Mouse (Mus musculus): ENCODE measurements around the gene Erf. TPM values are rescaled to one million over a fixed set of nuclear protein-coding genes. Genes with fewer than 3 reads are reported as not detected.

The Erf gene
- polyA plus RNA-seq, 1 experiment from 2014 or later, result 7.8 TPM

- peak overlapping the region; percentile 73 for H3K4me2 ChIP-seq (replicated peaks; ENCODE audit: low read depth)
- H3K4me3 ChIP-seq (ENCODE audit: low read depth, low read length), result no peak overlapping the region
- 0 out of 2 replicates have a peak overlapping the region, but pooled peaks have one; percentile 7 for H3K9ac ChIP-seq (ENCODE audit: low read depth, low read length)
- no peak for TF ChIP-seq CTCF (IDR thresholded peaks at IDR 0.05; ENCODE audit: low read depth)
- no peaks in the 10 kb centered on the region for H3K9me3 ChIP-seq (ENCODE audit: control insufficient read depth)
- no peaks in the 10 kb centered on the region for H3K27me3 ChIP-seq (replicated peaks; ENCODE audit: control insufficient read depth, insufficient read depth, low read length)
- H3K27ac ChIP-seq (ENCODE audit: low read depth, low read length), result 0 out of 2 replicates have a peak overlapping the region, but pooled peaks have one; percentile 7
- peaks cover 7% of the 10 kb centered on the region; the same call in 1 of the 2 replicates for H3K4me1 ChIP-seq (replicated peaks; ENCODE audit: control insufficient read depth, insufficient read depth, low read length)
- no peak for ATAC-seq
- H3K36me3 ChIP-seq (ENCODE audit: control insufficient read depth, insufficient read depth), result peaks cover 33% of the 10 kb centered on the region
- WGBS, result 21% methylated on average over 4 of the region's 4 CpGs
Measured at GRCm38 (mm10) chr7:25246759-25247137, 3.8 kb downstream of the Erf start.

DNA sequence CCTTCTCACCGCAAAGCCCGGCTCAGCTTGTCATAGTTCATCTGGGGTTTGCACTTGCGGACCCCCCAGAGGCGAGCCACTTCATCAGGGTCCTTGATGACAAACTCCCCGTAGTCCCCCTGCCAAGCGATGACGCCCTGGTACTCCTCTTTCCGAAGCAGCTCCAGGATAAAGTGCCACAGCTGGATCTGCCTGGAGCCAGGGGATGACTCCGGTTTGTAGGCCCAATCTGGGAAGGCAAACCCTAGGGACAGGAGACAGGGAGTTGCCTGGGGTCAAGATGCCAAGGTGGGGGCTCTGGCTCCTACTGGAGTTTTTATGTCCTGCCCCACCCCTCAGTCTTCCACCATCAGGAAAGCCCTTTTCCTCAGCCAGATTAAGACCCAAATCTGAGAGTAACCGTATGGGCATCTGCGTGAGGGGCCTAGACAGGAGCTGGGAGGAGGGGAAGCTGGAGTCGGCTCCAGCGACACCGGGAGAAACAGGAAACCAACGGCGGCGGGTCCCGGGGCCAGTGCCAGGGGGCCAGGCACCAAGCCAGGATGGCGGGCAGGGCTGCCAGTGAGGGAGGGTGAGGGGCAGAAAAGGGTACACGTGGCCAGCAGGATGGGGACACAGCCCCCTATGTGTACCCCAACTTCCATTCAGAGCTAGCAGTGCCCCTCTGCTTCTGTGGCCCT lies 4.3 kb downstream of the Erf start:
- 48% methylated on average over 20 of the region's 20 CpGs for WGBS
- Histone ChIP-seq H3K4me2 (replicated peaks; ENCODE audit: low read depth) (peak overlapping the region; percentile 73), H3K9me3 (ENCODE audit: control insufficient read depth) (no peaks in the 10 kb centered on the region), H3K36me3 (ENCODE audit: control insufficient read depth, insufficient read depth) (peaks cover 33% of the 10 kb centered on the region), H3K4me1 (replicated peaks; ENCODE audit: control insufficient read depth, insufficient read depth, low read length) (peaks cover 5% of the 10 kb centered on the region; the same call in 1 of the 2 replicates), H3K27me3 (replicated peaks; ENCODE audit: control insufficient read depth, insufficient read depth, low read length) (no peaks in the 10 kb centered on the region), H3K4me3 (ENCODE audit: low read depth, low read length) (no peak overlapping the region), H3K27ac (ENCODE audit: low read depth, low read length) (no peak overlapping the region; the same call in 1 of the 2 replicates), H3K9ac (ENCODE audit: low read depth, low read length) (0 out of 2 replicates have a peak overlapping the region, but pooled peaks have one; percentile 7)
- no peak for ATAC-seq
- no peak for TF ChIP-seq CTCF (IDR thresholded peaks at IDR 0.05; ENCODE audit: low read depth)

- H3K4me1 ChIP-seq (replicated peaks; ENCODE audit: control insufficient read depth, insufficient read depth, low read length), result peaks cover 2% of the 10 kb centered on the region; the same call in 1 of the 2 replicates
- TF ChIP-seq CTCF (IDR thresholded peaks at IDR 0.05; ENCODE audit: low read depth), result no peak
- ATAC-seq, result no peak
- H3K4me2 ChIP-seq (replicated peaks; ENCODE audit: low read depth), result no peak overlapping the region
- WGBS, result 85% methylated on average over 30 of the region's 30 CpGs
- no peak overlapping the region for H3K4me3 ChIP-seq (ENCODE audit: low read depth, low read length)
- H3K27ac ChIP-seq (ENCODE audit: low read depth, low read length), result no peak overlapping the region; the same call in 1 of the 2 replicates
- H3K27me3 ChIP-seq (replicated peaks; ENCODE audit: control insufficient read depth, insufficient read depth, low read length), result no peaks in the 10 kb centered on the region
- peaks cover 33% of the 10 kb centered on the region for H3K36me3 ChIP-seq (ENCODE audit: control insufficient read depth, insufficient read depth)
- no peak overlapping the region for H3K9ac ChIP-seq (ENCODE audit: low read depth, low read length)
- no peaks in the 10 kb centered on the region for H3K9me3 ChIP-seq (ENCODE audit: control insufficient read depth)
Measured at GRCm38 (mm10) chr7:25244562-25245369, 5.8 kb downstream of the Erf start.

DNA sequence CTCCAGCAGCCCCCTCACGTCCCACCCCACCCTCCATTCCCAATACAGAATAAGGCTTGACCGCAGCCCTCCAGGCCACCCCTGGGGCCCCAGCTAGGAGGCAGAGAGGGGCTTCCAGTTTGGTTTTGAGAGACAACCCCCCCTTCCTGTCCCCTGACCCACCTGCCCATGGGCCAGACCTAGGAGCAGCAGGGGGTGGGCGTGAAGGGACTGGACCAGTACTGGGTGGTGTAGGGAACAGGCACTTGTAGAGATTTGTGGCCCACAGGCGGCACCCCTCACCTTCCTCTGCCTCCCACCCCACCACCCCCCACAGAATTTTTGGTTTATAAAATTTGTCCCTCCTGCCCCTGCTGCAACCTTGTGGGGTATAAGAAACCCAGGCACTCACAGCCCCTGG lies 7.2 kb downstream of the Erf start:
- H3K4me1 ChIP-seq (replicated peaks; ENCODE audit: control insufficient read depth, insufficient read depth, low read length), result peaks cover 2% of the 10 kb centered on the region; the same call in 1 of the 2 replicates
- H3K27me3 ChIP-seq (replicated peaks; ENCODE audit: control insufficient read depth, insufficient read depth, low read length), result no peaks in the 10 kb centered on the region
- no peak overlapping the region for H3K4me2 ChIP-seq (replicated peaks; ENCODE audit: low read depth)
- no peak overlapping the region for H3K27ac ChIP-seq (ENCODE audit: low read depth, low read length)
- peaks cover 33% of the 10 kb centered on the region for H3K36me3 ChIP-seq (ENCODE audit: control insufficient read depth, insufficient read depth)
- 94% methylated on average over 4 of the region's 4 CpGs for WGBS
- no peak for TF ChIP-seq CTCF (IDR thresholded peaks at IDR 0.05; ENCODE audit: low read depth)
- H3K9ac ChIP-seq (ENCODE audit: low read depth, low read length), result no peak overlapping the region
- H3K9me3 ChIP-seq (ENCODE audit: control insufficient read depth), result no peaks in the 10 kb centered on the region
- H3K4me3 ChIP-seq (ENCODE audit: low read depth, low read length), result no peak overlapping the region
- ATAC-seq, result no peak

DNA sequence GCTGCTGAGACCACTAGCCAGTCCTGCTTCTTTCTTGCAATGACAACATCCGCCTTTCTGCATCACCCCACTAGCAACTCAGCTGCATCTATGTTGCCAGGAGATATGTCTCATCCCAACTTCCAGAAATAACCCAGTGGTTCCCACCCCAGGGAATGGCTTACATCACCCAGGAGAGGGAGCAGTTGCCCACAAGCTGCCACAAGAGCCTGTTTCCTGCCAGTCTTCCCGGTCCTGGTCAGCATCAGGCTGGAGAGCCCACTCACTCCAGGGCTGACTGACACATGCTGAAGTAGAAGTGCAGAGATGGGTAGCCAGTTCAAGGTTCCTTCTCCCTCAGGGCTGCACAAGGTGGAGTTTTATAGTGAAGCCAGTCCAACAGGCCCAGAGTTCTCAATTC lies 9.5 kb downstream of the Erf start:
- H3K4me2 ChIP-seq (replicated peaks; ENCODE audit: low read depth), result no peak overlapping the region
- no peak overlapping the region for H3K4me3 ChIP-seq (ENCODE audit: low read depth, low read length)
- H3K9ac ChIP-seq (ENCODE audit: low read depth, low read length), result no peak overlapping the region
- H3K4me1 ChIP-seq (replicated peaks; ENCODE audit: control insufficient read depth, insufficient read depth, low read length), result no peaks in the 10 kb centered on the region
- H3K36me3 ChIP-seq (ENCODE audit: control insufficient read depth, insufficient read depth), result peaks cover 29% of the 10 kb centered on the region
- no peaks in the 10 kb centered on the region for H3K27me3 ChIP-seq (replicated peaks; ENCODE audit: control insufficient read depth, insufficient read depth, low read length)
- ATAC-seq, result no peak
- no peak overlapping the region for H3K27ac ChIP-seq (ENCODE audit: low read depth, low read length)
- no peaks in the 10 kb centered on the region for H3K9me3 ChIP-seq (ENCODE audit: control insufficient read depth)
- WGBS, result 21% methylated on average over 2 of the region's 2 CpGs
- TF ChIP-seq CTCF (IDR thresholded peaks at IDR 0.05; ENCODE audit: low read depth), result peak; percentile 87

DNA sequence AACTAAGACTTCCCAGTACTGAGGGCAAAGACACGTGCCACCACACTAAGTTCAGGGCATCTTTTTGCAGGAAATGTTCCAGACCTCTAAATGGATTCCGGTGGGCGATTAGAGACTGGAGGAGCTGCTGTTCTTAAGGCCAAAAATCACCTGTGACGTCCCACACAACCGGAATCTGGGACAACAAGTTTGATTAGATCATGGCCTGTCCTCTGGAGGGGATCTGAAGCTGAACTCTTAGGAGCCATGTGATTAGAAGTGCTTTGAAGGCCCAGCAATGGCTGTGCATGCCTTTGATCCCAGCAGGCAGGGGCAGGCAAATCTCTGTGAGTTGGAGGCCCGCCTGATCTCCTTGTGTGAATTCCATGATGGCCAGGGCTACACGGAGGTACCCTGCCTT lies 9.9 kb downstream of the Erf start:
- 65% methylated on average over 7 of the region's 7 CpGs for WGBS
- H3K9ac ChIP-seq (ENCODE audit: low read depth, low read length), result no peak overlapping the region
- H3K4me1 ChIP-seq (replicated peaks; ENCODE audit: control insufficient read depth, insufficient read depth, low read length), result no peaks in the 10 kb centered on the region
- no peak for ATAC-seq
- peaks cover 27% of the 10 kb centered on the region for H3K36me3 ChIP-seq (ENCODE audit: control insufficient read depth, insufficient read depth)
- no peaks in the 10 kb centered on the region for H3K27me3 ChIP-seq (replicated peaks; ENCODE audit: control insufficient read depth, insufficient read depth, low read length)
- H3K9me3 ChIP-seq (ENCODE audit: control insufficient read depth), result no peaks in the 10 kb centered on the region
- no peak overlapping the region for H3K4me2 ChIP-seq (replicated peaks; ENCODE audit: low read depth)
- H3K27ac ChIP-seq (ENCODE audit: low read depth, low read length), result no peak overlapping the region
- no peak overlapping the region for H3K4me3 ChIP-seq (ENCODE audit: low read depth, low read length)
- no peak for TF ChIP-seq CTCF (IDR thresholded peaks at IDR 0.05; ENCODE audit: low read depth)
